Mouse (Mus musculus) CH12F3 (cell line): ENCODE results near the gene Myh8.

ENCODE experiments used
- in situ Hi-C: fragments of 300-500 bp; cut with MboI; formaldehyde crosslinking; loops from 2 replicates; pipeline ENCODE4 v1.14.3; 2020; ENCODE audit warnings: low sequenced_read_pairs

The Myh8 gene

DNA sequence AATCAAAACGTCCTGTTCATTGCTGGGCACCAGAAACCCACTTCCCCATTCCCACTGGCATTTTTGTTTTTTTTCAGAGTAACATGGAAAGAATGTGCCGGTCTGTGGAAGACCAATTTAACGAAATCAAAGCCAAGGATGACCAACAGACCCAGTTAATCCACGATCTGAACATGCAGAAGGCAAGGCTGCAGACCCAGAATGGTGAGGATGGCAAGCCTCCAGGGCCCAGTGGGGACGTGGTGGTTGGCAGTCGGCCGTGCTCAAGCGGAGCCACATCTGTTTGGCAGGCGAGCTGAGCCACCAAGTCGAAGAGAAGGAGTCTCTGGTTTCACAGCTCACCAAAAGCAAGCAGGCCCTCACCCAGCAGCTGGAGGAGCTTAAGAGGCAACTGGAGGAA lies 81.1 kb downstream of the Myh8 start:
- in situ Hi-C loops: no loop called here
